Mouse (Mus musculus) embryo, embryonic 10.5 days (tissue): ENCODE measurements around the gene Wfdc1.

Source experiments
- DNase-seq: peaks from one replicate; pipeline ENCODE4 v3.0.0-alpha.2; 2015; ENCODE audit warnings: low spot score

The Wfdc1 gene

GRCm38 (mm10) chr8:119639798-119640197 is 26.4 kb upstream of the Wfdc1 start:
- no peak for DNase-seq

- DNase-seq, result no peak
These were observed 25.1 kb upstream of the Wfdc1 start for GRCm38 (mm10) chr8:119641058-119641457.

- no peak for DNase-seq
These were observed 23.2 kb upstream of the Wfdc1 start for GRCm38 (mm10) chr8:119642960-119643359.

- DNase-seq, result no peak
These were observed 21.7 kb upstream of the Wfdc1 start for GRCm38 (mm10) chr8:119644429-119644960.

GRCm38 (mm10) chr8:119644981-119645597 is 21.1 kb upstream of the Wfdc1 start:
- DNase-seq, result no peak

- DNase-seq, result no peak
These were observed 20.0 kb upstream of the Wfdc1 start for GRCm38 (mm10) chr8:119646197-119646596.

- no peak for DNase-seq
These were observed 19.3 kb upstream of the Wfdc1 start for GRCm38 (mm10) chr8:119646846-119647245.

GRCm38 (mm10) chr8:119651324-119651723 is 14.8 kb upstream of the Wfdc1 start:
- no peak for DNase-seq

GRCm38 (mm10) chr8:119656709-119657464 is 9.3 kb upstream of the Wfdc1 start:
- DNase-seq, result no peak

GRCm38 (mm10) chr8:119661081-119661480 is 5.1 kb upstream of the Wfdc1 start:
- DNase-seq, result peak; percentile 89

GRCm38 (mm10) chr8:119661892-119662291 is 4.3 kb upstream of the Wfdc1 start:
- no peak for DNase-seq

- DNase-seq, result no peak
These were observed 2.7 kb upstream of the Wfdc1 start for GRCm38 (mm10) chr8:119663440-119663839.

- no peak for DNase-seq
These were observed 895 bp upstream of the Wfdc1 start for GRCm38 (mm10) chr8:119665270-119665669.

- DNase-seq, result no peak
These were observed 2.3 kb downstream of the Wfdc1 start for GRCm38 (mm10) chr8:119668447-119668846.

- DNase-seq, result no peak
These were observed 3.1 kb downstream of the Wfdc1 start for GRCm38 (mm10) chr8:119669284-119669683.

GRCm38 (mm10) chr8:119670419-119671091 is 4.4 kb downstream of the Wfdc1 start:
- no peak for DNase-seq

GRCm38 (mm10) chr8:119673976-119674555 is 7.9 kb downstream of the Wfdc1 start:
- no peak for DNase-seq

- DNase-seq, result no peak
These were observed 9.3 kb downstream of the Wfdc1 start for GRCm38 (mm10) chr8:119675457-119675856.

- DNase-seq, result peak; percentile 94
These were observed 10.2 kb downstream of the Wfdc1 start for GRCm38 (mm10) chr8:119676389-119676788.

- peak; percentile 83 for DNase-seq
These were observed 12.1 kb downstream of the Wfdc1 start for GRCm38 (mm10) chr8:119678138-119678843.

GRCm38 (mm10) chr8:119679184-119679583 is 13.0 kb downstream of the Wfdc1 start:
- no peak for DNase-seq

- DNase-seq, result no peak
These were observed 24.4 kb downstream of the Wfdc1 start for GRCm38 (mm10) chr8:119690602-119691001.
